Mouse (Mus musculus) megakaryocyte, embryonic 14.5 days (primary cell): ENCODE data around the gene Cln5. TPM values are rescaled to one million over a fixed set of nuclear protein-coding genes. Genes with fewer than 3 reads are reported as not detected.

Source experiments
- H3K27me3 ChIP-seq: replicated peaks from 2 replicates; pipeline ENCODE3; 2012; ENCODE audit warnings: inconsistent platforms
- H3K36me3 ChIP-seq: replicated peaks from 2 replicates; pipeline ENCODE3; 2012; ENCODE audit warnings: low read length, inconsistent platforms, mixed read lengths
- H3K4me1 ChIP-seq: 2 replicates; pipeline ENCODE4 v1.6.1; 2012; ENCODE audit warnings: inconsistent platforms
- H3K4me3 ChIP-seq: replicated peaks from 2 replicates; pipeline ENCODE3; 2012; ENCODE audit warnings: moderate library complexity, mild to moderate bottlenecking, inconsistent platforms
- H3K9me3 ChIP-seq: 2 replicates; pipeline ENCODE4 v1.6.1; 2012; ENCODE audit warnings: inconsistent platforms
- FLI1 ChIP-seq: IDR thresholded peaks from 2 replicates; pipeline ENCODE4 v1.6.1; 2012; ENCODE audit warnings: low read length, inconsistent platforms, mixed read lengths
- GATA1 ChIP-seq: IDR thresholded peaks from 3 replicates; pipeline ENCODE4 v1.6.1; 2012; ENCODE audit warnings: mixed read lengths, low read length, inconsistent platforms, borderline replicate concordance
- polyA plus RNA-seq: library from polyadenylated mRNA; stranded (reverse); fragments of >175 nt; gene quantifications from 2 replicates; pipeline ENCODE4 v1.2.3, GENCODE M21; 2012; ENCODE audit warnings: low replicate concordance; ENCODE audit not compliant: insufficient read depth

Gene Cln5
- polyA plus RNA-seq, 1 experiment = 3.6 TPM

- peaks cover 66% of the 10 kb centered on the region for H3K4me1 ChIP-seq
- no peaks in the 10 kb centered on the region for H3K9me3 ChIP-seq
- peaks cover 7% of the 10 kb centered on the region for H3K27me3 ChIP-seq
- peaks cover 78% of the 10 kb centered on the region for H3K36me3 ChIP-seq
- TF ChIP-seq FLI1 (no peak), GATA1 (no peak)
- H3K4me3 ChIP-seq = peak overlapping the region; percentile 4
Observed at GRCm38 (mm10) chr14:103093670-103094069, 23.7 kb downstream of the Cln5 start.

DNA sequence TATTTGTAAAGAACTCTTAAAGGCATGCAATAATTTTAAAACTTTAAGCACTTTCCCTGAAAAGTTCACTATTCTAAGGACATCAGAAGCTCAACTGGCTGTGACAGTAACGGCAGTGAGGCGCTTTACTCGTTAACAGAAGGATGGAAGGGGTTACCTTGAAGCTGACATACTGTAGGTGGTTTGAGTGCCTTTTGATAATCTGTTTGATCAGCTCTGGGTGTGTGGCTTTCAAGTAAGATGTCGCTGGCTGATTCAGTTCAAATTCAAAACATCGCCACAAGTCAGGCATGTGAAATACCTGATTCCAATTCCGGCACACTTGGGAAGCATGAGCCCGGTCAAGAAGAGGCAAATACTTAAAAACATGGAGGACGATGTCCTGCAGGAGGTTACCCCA is 25.0 kb downstream of the Cln5 start:
- peak overlapping the region; percentile 83 for H3K4me3 ChIP-seq
- peaks cover 63% of the 10 kb centered on the region for H3K4me1 ChIP-seq
- H3K36me3 ChIP-seq = peaks cover 66% of the 10 kb centered on the region

GRCm38 (mm10) chr14:103095826-103096225 is 25.8 kb downstream of the Cln5 start:
- peak overlapping the region; percentile 30 for H3K4me3 ChIP-seq
- peaks cover 60% of the 10 kb centered on the region for H3K36me3 ChIP-seq
- H3K27me3 ChIP-seq = peaks cover 9% of the 10 kb centered on the region
- H3K4me1 ChIP-seq = peaks cover 61% of the 10 kb centered on the region
- TF ChIP-seq FLI1 (no peak), GATA1 (no peak)
- no peaks in the 10 kb centered on the region for H3K9me3 ChIP-seq

More for the DNA sequence above, 25.0 kb downstream of the Cln5 start:
- Histone ChIP-seq H3K27me3 (peaks cover 9% of the 10 kb centered on the region), H3K9me3 (no peaks in the 10 kb centered on the region)
- TF ChIP-seq FLI1 = no peak
- TF ChIP-seq GATA1 = no peak

DNA sequence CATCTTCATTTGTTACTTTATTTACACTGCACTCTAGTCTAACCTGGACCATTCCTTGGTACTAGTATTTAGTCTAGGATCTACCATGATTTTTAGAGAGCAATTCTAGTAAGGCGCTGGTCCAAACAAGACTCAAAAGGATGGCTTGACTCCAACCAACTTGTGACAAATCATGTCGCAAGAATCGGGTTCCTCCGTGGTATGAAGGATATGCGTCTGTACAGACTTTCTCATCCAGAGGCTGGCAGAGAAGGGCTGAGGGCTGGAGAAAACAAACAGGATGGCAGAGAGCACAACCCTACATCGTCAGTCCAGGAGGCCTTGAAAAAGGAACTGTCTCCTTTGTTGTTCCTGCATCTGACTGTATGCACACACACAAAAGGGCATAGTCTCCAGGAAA is 26.6 kb downstream of the Cln5 start:
- Histone ChIP-seq H3K4me1 (peaks cover 58% of the 10 kb centered on the region), H3K36me3 (peaks cover 52% of the 10 kb centered on the region), H3K4me3 (peak overlapping the region; percentile 83), H3K27me3 (peaks cover 9% of the 10 kb centered on the region), H3K9me3 (no peaks in the 10 kb centered on the region)
- no peak for TF ChIP-seq GATA1
- TF ChIP-seq FLI1 = no peak

DNA sequence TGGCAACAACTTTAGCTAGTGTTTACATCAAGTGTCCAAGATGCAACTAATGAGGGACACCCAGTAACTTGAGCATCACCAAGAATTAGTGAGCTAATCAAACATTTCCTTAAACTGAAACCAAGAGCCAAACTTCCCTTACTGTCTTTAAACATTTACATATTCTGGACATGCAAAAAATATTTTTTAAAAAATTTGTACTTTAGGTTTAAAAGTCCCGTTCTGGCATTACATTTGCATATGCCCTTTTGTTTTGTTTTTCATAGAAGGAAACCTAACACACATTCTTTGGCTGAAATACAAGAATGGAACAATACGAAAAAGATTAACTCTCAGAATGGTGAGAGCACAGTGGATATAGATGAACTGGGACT is 28.2 kb downstream of the Cln5 start:
- TF ChIP-seq GATA1 (no peak), FLI1 (no peak)
- H3K9me3 ChIP-seq = no peaks in the 10 kb centered on the region
- peaks cover 8% of the 10 kb centered on the region for H3K27me3 ChIP-seq

GRCm38 (mm10) chr14:103098587-103099235 is 28.7 kb downstream of the Cln5 start:
- peaks cover 8% of the 10 kb centered on the region for H3K27me3 ChIP-seq
- no peak for TF ChIP-seq GATA1
- TF ChIP-seq FLI1 = no peak
- H3K36me3 ChIP-seq = peaks cover 32% of the 10 kb centered on the region
- H3K9me3 ChIP-seq = no peaks in the 10 kb centered on the region
- peak overlapping the region; percentile 97 for H3K4me3 ChIP-seq
- peaks cover 44% of the 10 kb centered on the region for H3K4me1 ChIP-seq

More for the DNA sequence above, 28.2 kb downstream of the Cln5 start:
- H3K4me1 ChIP-seq = peaks cover 49% of the 10 kb centered on the region
- peak overlapping the region; percentile 97 for H3K4me3 ChIP-seq
- H3K36me3 ChIP-seq = peaks cover 37% of the 10 kb centered on the region

DNA sequence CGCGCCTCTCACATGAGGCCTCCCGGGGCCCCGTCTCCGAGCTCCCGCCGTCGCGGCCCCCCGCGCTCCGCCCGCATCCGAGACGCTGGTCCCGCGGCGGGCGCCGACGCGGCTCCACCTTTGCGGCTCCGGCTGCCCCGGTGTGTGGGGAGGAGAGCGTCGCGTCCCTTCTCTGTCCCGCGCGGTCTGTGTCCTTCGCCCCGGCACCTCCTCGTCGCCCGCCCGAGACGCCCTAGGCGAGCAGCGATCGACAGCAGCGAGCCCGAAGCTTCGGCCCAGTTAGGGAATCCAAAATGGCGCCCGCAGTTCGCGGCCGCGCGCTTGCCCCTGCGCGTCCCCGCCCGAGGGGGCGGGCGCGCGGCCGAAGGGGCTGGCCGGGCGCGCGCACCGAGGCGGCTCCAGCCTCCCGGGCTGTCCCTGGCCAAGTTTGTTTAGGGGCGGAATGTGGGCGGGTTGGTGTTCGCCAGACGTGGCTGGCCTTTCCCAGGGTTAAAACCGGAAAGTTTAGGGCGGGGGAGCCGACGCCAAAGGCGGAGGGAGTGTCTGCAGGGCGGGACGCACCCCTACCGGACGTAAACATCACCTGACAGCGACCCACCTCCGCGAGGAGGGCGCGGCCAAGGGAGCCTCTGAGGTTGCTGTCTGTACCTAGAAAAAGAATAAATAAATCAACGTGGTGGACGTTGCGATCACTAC is 29.4 kb downstream of the Cln5 start, which contains the start of gene Fbxl3:
Fbxl3 (minus strand) TSS at position 329 of the 696 bp plus-strand sequence.
- TF ChIP-seq GATA1 (no peak), FLI1 (no peak)
- H3K27me3 ChIP-seq = peaks cover 8% of the 10 kb centered on the region
- H3K9me3 ChIP-seq = no peaks in the 10 kb centered on the region
- H3K4me1 ChIP-seq = peaks cover 37% of the 10 kb centered on the region
- H3K36me3 ChIP-seq = peaks cover 26% of the 10 kb centered on the region
- H3K4me3 ChIP-seq = peak within 1 kb of the TSS; percentile 97

DNA sequence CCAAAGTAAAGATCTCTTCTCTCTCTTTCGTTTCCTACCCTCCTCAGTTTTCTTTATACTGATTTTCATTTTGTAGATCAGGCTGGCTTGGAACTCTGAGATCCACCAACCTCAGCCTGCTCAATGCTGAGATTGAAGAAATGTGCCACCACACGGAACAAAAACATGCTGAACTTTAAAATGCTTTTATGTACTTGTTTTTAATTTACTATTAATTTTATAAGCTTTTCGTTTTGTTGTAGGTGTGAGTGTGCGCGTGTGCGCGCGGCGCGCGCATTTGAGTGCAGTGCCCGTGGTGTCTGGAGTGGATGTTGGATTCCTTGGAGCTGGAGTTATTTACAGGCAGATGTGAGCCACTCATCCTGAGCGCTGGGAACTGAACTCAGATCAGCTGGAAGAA is 30.3 kb downstream of the Cln5 start:
- TF ChIP-seq FLI1 (no peak), GATA1 (no peak)
- Histone ChIP-seq H3K36me3 (peaks cover 16% of the 10 kb centered on the region), H3K4me1 (peaks cover 28% of the 10 kb centered on the region), H3K27me3 (peaks cover 4% of the 10 kb centered on the region), H3K9me3 (no peaks in the 10 kb centered on the region), H3K4me3 (peak overlapping the region; percentile 97)

DNA sequence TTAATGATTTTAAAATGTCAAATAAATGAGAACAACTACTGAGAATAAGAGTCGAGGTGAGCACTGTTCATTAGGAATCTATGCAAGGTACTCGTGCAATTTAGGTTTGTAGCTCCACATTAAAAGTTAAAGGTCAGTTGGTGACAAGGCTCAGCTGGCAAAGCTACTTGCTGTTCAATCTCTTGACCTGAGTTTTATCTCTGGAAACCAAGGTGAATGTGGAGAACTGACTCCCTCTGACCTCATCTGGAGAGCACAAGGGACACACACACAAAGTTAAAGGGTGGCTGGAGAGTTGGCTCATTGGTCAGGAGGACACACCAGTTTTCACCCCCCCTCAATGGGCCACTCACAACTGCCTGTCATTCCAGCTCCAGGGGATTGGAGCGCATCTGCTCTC is 31.2 kb downstream of the Cln5 start:
- no peak for TF ChIP-seq GATA1
- TF ChIP-seq FLI1 = no peak
- Histone ChIP-seq H3K4me3 (no peak overlapping the region), H3K36me3 (peaks cover 8% of the 10 kb centered on the region), H3K27me3 (peaks cover 4% of the 10 kb centered on the region), H3K9me3 (no peaks in the 10 kb centered on the region), H3K4me1 (peaks cover 20% of the 10 kb centered on the region)

DNA sequence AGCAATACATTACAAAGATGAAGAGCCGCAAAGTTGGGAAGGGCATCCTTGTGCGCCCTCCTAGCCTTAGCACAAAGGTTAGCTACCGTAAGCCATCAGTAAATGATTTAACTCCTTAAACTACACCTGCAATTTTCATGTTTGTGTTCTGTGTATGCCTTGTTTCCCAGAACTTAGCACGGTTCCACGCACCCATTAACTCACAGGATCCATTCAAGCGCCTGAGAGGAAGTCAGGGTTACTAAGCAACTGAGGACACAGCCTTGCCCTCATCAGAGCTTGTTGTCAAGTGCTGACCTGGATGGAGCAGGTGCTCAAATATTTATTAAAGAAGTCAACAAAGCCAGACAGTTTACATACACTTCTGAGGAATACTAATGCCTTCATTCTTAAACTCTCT is 32.2 kb downstream of the Cln5 start:
- peaks cover 10% of the 10 kb centered on the region for H3K4me1 ChIP-seq
- no peaks in the 10 kb centered on the region for H3K36me3 ChIP-seq
- peaks cover 4% of the 10 kb centered on the region for H3K27me3 ChIP-seq
- no peaks in the 10 kb centered on the region for H3K9me3 ChIP-seq
- no peak overlapping the region for H3K4me3 ChIP-seq
- no peak for TF ChIP-seq GATA1
- TF ChIP-seq FLI1 = no peak
